Mouse (Mus musculus) heart, adult 9 months (tissue): Measurements from ENCODE around the gene D17Wsu92e.

Experiments
- DNase-seq, 2 experiments: peaks; one replicate each; pipeline ENCODE4 v3.0.0; 2022; ENCODE audit warnings: low spot score in 2 of 2

The D17Wsu92e gene

GRCm38 (mm10) chr17:27790976-27791375 lies 29.5 kb downstream of the D17Wsu92e start:
- no peak for DNase-seq

GRCm38 (mm10) chr17:27790015-27790414 lies 30.4 kb downstream of the D17Wsu92e start:
- DNase-seq = peak in 1 of 2 experiments; percentile 37

GRCm38 (mm10) chr17:27788456-27789172 lies 31.8 kb downstream of the D17Wsu92e start:
- DNase-seq = no peak

- no peak for DNase-seq
Measured at GRCm38 (mm10) chr17:27783567-27783966, 36.9 kb downstream of the D17Wsu92e start.

GRCm38 (mm10) chr17:27781059-27781687 lies 39.3 kb downstream of the D17Wsu92e start:
- DNase-seq = no peak

GRCm38 (mm10) chr17:27779755-27780154 lies 40.7 kb downstream of the D17Wsu92e start:
- DNase-seq = no peak

GRCm38 (mm10) chr17:27778671-27779355 lies 41.6 kb downstream of the D17Wsu92e start:
- DNase-seq = no peak

- DNase-seq = no peak
Measured at GRCm38 (mm10) chr17:27777823-27778222, 42.6 kb downstream of the D17Wsu92e start.

GRCm38 (mm10) chr17:27774198-27774597 lies 46.2 kb downstream of the D17Wsu92e start:
- no peak for DNase-seq

- DNase-seq = no peak
Measured at GRCm38 (mm10) chr17:27771616-27772015, 48.8 kb downstream of the D17Wsu92e start.

- peak in 1 of 2 experiments; percentile 37 for DNase-seq
Measured at GRCm38 (mm10) chr17:27768817-27769542, 51.5 kb downstream of the D17Wsu92e start.

- no peak for DNase-seq
Measured at GRCm38 (mm10) chr17:27767543-27767942, 52.9 kb downstream of the D17Wsu92e start.

GRCm38 (mm10) chr17:27767120-27767519 lies 53.3 kb downstream of the D17Wsu92e start:
- DNase-seq = no peak

GRCm38 (mm10) chr17:27765066-27765465 lies 55.4 kb downstream of the D17Wsu92e start:
- no peak for DNase-seq

- no peak for DNase-seq
Measured at GRCm38 (mm10) chr17:27764453-27764852, 56.0 kb downstream of the D17Wsu92e start.

- no peak for DNase-seq
Measured at GRCm38 (mm10) chr17:27762884-27763283, 57.6 kb downstream of the D17Wsu92e start.

GRCm38 (mm10) chr17:27761639-27762336 lies 58.7 kb downstream of the D17Wsu92e start:
- DNase-seq = peak; percentile 46 to 71

- no peak for DNase-seq
Measured at GRCm38 (mm10) chr17:27760169-27760568, 60.3 kb downstream of the D17Wsu92e start.

GRCm38 (mm10) chr17:27751314-27752202 lies 68.9 kb downstream of the D17Wsu92e start:
- no peak for DNase-seq

GRCm38 (mm10) chr17:27750451-27750942 lies 70.0 kb downstream of the D17Wsu92e start:
- DNase-seq = no peak
